Mouse (Mus musculus) T-helper 1 cell (primary cell): ENCODE measurements around the gene Gm17087.

Source experiments
- in situ Hi-C: fragments of 300-600 bp; cut with MboI, MseI; formaldehyde crosslinking; loops from one replicate; pipeline ENCODE4 v1.15.1; 2025; ENCODE audit warnings: high pct_unique_total_duplicates

The Gm17087 gene

DNA sequence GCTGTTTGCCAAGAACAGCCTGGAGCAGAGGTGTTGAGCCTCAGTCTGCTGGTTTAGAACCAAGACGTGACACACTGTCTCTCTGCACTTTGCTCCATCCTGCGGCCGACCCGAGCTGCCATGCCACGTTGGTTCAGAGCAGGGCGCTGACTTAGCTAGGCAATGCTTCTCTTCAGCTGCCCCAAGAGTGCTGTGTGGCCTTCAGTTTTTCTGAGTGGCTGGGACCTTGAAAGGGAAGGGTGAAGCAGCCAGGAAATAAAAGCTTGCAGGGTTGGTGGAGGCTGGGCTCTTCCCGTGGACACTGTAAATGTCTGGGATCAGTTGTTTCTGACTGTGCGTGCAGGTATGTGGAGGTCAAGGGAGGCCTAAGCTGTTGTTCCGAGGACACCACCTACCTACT, 20.4 kb downstream of the Gm17087 start:
- in situ Hi-C loops: no loop called here

DNA sequence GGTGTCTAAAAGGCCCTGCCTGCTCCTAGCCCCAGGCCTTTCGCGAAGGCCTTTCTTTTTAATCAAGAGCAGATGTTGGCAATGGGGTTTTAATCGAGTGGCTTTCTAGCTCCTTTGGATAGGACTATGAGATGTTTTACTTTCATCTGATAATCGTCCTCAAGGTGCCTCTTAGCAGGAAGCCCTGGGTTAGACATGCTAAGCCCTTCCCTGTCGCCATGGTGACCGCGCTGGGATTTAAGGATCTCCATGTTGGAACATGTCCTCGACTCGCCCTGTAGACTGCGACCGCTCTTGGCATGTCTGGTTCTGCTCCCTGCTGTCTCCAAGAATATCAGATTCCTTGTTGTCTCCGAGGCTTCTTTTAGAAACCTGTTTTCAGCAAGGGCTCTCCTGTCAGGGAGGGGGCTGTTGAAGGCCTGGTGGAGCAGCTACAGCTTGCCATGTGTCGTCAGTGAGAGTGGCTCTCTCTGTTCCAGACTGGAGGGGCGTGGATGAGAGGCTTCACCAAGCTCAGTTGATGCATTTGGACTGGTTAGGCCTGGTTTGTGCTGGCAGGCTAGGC, 24.7 kb downstream of the Gm17087 start:
- in situ Hi-C loops: no loop called here

DNA sequence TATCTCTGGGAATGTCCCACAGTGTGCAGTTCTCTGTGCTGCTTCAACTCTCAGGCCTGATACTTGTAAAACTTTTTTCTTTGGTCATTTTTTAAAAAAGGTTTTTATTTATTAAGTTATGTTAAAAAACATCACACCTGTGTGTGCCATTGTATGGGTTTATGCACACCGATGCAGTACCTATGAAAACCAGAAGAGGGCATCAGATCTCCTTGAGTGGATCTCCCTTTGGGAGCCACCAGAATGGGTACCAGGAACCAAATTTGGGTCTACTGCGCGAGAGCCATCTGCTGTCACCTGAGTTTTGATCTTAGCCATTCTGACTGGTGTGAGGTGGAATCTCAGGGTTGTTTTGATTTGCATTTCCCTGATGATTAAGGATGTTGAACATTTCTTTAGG, 28.6 kb downstream of the Gm17087 start:
- in situ Hi-C loops: loop anchor here (5.0 kb wide), 1 partner anchor 61 kb away; no protein-coding TSS in a partner anchor

DNA sequence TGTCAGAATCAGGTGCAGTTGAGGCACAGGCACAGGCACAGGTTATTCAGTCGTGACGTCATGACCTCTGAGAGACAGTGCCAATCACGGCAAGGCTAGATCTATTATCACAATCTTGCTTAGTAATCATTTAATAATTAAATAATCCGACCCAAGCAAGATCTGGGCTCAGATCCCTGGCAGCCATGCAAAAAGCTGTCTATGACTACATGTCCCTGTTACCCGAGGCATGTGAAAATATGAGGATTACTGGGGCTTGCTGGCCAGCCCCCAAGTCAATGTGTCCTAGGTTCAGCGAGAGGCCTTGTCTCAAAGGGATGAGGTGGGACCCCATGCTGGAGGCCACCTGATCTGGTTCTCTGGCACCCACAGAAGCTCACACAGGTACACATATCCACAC, 30.2 kb downstream of the Gm17087 start:
- in situ Hi-C loops: loop anchor here (5.0 kb wide), 1 partner anchor 59 kb away; no protein-coding TSS in a partner anchor

DNA sequence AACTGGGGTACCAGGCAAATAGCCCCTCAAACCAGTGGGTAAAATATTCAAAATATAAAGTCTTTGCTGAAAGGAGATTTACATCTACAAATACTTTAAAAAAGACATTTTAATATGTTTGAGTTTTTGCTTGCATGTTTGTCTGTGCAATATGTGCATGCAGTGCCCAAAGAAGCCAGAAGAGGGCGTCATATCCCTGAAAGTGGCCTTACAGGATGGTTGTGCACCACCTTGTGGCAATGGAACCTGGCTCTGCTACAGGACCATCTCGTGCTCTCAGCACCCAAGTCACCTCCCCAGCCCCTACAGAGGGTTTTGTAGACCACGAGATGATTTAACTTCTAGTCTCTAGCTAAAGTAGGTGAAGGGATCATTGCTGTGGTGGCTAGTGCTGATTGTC, 32.9 kb downstream of the Gm17087 start:
- in situ Hi-C loops: no loop called here

DNA sequence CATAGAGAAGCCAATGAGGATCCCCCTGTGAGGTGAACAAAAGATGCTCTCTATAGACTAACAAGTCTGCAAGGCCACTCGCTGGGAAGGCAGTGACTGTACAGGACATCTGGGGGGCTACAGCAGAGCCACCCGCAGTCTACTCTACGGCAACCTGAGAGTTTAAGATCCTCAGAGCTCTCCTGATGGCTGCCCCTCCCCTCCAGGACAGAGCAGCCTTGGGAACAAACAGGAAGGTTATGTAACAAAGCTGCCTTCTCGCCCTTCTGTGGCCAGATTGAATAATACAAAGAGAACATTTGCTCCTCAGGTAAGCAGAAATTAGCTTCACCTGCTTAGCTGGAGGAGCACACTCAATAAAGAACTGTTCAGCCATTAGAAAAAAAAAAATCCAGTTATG, 34.1 kb downstream of the Gm17087 start:
- in situ Hi-C loops: no loop called here

DNA sequence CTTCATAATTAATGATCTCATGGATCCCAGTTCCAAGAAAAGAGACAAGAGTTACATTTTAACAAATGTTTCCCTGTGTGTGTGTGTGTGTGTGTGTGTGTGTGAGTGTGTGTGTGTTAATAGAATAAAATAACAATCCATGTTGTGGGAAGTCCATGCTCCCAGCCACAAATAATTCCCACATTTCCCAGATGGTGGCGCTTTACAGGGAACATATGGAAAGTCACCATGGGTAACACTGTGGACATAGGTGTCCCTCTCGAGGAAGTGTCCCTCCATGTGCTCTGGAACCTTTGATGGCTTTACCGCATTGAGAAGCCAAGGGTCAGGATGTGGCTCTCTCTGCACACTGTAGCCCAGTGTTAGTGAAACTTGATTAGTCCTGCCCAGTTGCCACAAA, 38.1 kb downstream of the Gm17087 start:
- in situ Hi-C loops: no loop called here

DNA sequence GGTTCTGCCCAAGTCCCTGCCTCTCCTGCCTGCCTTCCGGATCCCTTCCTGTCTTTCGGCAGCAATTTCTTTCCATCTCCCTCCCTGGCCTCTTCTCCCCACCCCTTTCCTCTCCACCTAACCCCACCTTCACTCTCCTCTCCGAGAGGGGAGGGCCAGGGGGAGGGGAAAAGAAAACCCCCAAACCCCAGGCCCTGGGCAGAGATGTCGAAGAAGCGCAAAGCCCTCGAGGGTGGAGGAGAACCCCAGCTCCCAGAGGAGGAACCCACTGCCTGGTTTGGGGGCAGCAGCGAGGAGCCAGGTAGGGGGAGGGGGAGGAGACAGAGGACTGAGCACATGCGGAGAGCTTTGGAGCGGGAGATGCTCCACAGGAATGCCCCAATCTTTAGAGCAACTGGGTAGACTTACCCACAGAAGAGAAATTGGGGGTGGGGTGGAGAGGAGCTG, 39.9 kb downstream of the Gm17087 start:
- in situ Hi-C loops: no loop called here

DNA sequence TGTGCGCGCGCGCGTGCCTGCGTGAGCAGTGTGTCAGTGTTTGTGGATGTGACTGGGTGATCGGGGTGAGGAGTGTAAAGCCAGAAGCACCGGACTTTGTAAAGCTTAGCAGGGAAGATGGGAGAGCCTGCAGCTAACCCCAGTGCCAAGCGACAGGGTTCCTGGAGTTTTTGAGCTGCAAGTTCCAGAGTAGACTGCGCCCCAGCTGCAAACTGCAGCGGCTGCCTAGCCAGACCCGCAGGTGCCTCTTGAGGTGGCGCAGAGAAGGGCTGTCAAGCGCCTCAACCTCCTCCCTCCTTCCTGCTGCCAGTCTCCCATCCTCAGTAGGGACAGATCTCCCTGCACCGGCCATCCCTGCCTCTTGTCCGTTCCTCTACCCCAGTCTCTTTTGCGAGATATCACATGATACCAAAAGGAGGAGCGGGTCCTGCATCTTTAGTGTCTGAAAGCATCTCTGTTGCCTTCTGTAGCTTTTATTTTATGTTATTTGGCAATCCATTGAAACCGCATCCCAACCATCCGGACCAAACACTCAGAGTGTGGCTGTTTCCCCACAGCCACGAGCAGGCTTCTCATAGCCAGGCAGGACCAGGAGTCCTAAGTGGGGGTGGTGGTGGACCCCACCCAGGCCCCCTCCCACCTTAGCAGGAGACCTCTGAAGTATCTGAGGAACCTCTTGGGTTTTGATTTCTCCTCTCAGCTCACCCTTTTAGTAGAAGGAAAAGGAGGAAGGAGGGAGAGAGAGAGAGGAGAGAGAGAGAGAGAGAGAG, 40.6 kb downstream of the Gm17087 start:
- in situ Hi-C loops: no loop called here

DNA sequence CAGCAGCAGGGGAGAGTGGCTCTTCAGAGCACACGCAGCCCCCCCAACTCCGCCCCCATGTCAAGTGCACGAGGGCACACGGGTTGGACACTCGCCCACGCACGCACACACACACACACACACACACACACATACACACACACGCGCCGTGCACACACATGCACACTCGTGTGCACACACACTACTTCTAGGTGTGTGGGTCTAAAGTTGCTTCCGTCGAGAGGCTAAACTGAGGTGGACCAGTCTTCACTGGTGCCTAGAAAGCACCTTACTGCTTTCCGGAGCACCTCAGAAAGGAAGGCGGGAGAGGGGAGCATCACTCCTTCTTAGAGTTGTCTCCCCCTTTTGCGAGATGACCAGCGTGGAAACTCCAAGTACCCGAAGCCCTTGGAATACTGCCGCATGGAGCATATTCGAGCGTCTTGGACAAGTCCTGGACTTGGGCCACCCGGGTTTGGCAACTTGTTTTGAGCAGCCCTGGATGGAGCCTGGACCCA, 41.5 kb downstream of the Gm17087 start, which contains the start of gene Pde10a:
Pde10a (plus strand) TSS at position 148 of the 497 bp plus-strand sequence.
- in situ Hi-C loops: no loop called here

DNA sequence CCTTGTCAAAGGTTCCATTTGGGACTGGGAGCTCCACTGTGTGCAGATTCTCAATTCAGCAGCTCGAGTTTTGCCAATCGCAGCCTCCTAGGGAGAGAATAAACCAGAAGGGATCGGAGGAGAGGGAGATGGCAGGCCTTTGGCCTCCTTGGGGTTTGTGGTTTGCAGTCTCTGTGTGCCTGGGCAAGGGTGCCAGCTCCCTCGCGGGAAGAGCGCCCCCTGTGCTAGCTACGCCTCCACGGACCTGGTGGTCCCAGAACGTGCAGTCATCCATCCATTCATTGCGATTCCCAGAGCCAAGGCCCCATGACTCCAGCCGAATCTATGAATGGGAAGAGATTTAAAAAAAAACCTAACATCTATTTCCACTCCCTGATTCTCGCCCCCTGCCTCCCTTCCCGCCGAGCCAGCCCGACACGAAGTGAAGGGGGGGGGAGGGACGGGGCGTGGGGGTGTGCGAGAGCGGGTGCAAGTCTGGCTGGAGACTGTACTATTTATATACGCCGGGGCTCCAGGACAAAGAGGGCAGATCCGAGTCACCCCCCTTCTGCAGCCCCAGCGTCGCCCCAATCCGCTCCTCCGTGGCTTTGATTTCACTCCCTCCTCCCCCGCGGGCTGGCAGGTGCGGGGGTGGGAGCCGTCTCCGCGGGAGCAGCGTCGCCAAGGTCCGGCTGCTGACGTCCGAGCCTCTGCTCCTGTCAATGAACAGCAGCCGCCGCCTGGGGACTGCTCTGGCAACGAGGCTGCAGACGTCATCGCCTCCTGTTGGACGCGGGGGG, 42.2 kb downstream of the Gm17087 start:
- in situ Hi-C loops: no loop called here

DNA sequence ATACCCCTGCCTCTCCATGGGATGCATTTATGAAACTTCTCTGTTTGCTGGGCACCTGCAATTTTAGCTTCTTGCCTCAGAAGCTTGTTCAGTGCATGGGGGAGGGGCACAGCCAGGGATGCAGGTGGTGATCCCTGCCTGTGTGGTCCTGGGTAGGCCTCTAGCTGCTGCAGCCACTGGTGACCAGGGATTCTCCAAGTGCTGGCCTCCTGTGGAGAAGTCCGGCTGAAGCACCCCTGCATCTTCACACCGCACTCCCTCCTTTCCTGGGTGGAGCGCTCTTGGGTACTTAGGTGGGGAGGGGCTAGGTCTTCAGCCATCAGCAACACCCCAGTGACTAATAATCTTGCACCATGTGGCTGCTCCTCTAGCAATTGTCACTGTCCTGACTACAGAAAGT, 42.8 kb downstream of the Gm17087 start:
- in situ Hi-C loops: no loop called here

DNA sequence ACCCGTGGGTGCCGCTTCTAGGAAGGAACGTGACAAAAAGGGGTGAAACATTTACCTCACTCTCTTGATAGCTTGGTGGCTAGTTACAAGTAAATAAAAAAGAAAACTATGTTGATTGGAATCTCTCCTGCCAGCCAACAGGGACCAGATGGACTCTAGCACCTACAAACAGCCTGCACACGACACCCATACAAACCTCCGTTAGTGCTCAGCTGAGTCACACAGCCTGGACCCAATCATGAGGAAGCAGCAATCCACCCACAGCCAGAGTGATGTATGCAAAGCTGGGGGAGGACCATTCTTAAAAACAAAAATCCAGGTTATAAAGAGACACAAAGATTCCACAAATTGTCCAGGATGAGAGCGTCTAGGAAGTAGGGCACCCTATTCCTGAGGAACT, 50.7 kb downstream of the Gm17087 start:
- in situ Hi-C loops: no loop called here
